Mouse (Mus musculus) embryonic fibroblast, embryonic 13.5 days (primary cell): Measurements from ENCODE around the gene Cox4i1.

Source experiments
- CTCF ChIP-seq: IDR thresholded peaks from 2 replicates; pipeline ENCODE4 v1.5.1; 2011; ENCODE audit warnings: mild to moderate bottlenecking, control low read depth, low read length, moderate library complexity, borderline replicate concordance; ENCODE audit not compliant: insufficient read depth
- POLR2A ChIP-seq: IDR thresholded peaks from 2 replicates; pipeline ENCODE4 v1.6.1; 2011; ENCODE audit warnings: low read depth, mild to moderate bottlenecking, control low read depth, low read length, moderate library complexity

GRCm38 (mm10) chr8:120647532-120647931 is 20.5 kb upstream of the Cox4i1 start, which contains the start of gene 1190005I06Rik:
- TF ChIP-seq CTCF (no peak), POLR2A (no peak)
